Mouse (Mus musculus) myocyte (in vitro differentiated cells): ENCODE data around the gene Hbb-bh1. TPM values are rescaled to one million over a fixed set of nuclear protein-coding genes. Genes with fewer than 3 reads are reported as not detected.

Experiments used
- H3K27me3 ChIP-seq: one replicate; pipeline ENCODE4 v1.6.1; 2011; ENCODE audit not compliant: control insufficient read depth, insufficient read depth, insufficient read length
- H3K36me3 ChIP-seq: one replicate; pipeline ENCODE4 v1.6.1; 2011; ENCODE audit not compliant: control insufficient read depth, insufficient read depth
- H3K4me2 ChIP-seq: one replicate; pipeline ENCODE4 v1.6.1; 2011; ENCODE audit warnings: low read depth, control low read depth
- H3K4me3 ChIP-seq: one replicate; pipeline ENCODE4 v1.5.1; 2011; ENCODE audit warnings: mild to moderate bottlenecking, control low read depth, moderate library complexity
- H3K79me2 ChIP-seq: one replicate; pipeline ENCODE4 v1.6.1; 2011; ENCODE audit not compliant: control insufficient read depth, insufficient read depth
- H3ac ChIP-seq: one replicate; pipeline ENCODE4 v1.6.1; 2011; ENCODE audit not compliant: control insufficient read depth, insufficient read length
- CEBPB ChIP-seq: IDR thresholded peaks from 2 replicates; pipeline ENCODE4 v1.6.1; 2011; ENCODE audit warnings: mild to moderate bottlenecking, moderate library complexity; ENCODE audit not compliant: poor library complexity, insufficient read depth, severe bottlenecking
- E2F4 ChIP-seq: IDR thresholded peaks from one replicate; pipeline ENCODE4 v1.6.1; 2011; ENCODE audit warnings: mild to moderate bottlenecking, control low read depth, moderate library complexity; ENCODE audit not compliant: insufficient read depth
- MAX ChIP-seq: IDR thresholded peaks from one replicate; pipeline ENCODE4 v1.6.1; 2011; ENCODE audit warnings: low read depth, mild to moderate bottlenecking, control low read depth
- MYOD1 ChIP-seq, 3 experiments: IDR thresholded peaks; one replicate each; pipeline ENCODE4 v1.6.1; 2011; ENCODE audit warnings: control low read depth in 2 of 3, low read depth in 2 of 3, mild to moderate bottlenecking in 2 of 3, moderate library complexity in 1 of 3; ENCODE audit not compliant: insufficient read length in 2 of 3, control insufficient read depth in 1 of 3
- MYOG ChIP-seq, 3 experiments: IDR thresholded peaks; one replicate each; pipeline ENCODE4 v1.6.1; 2011; ENCODE audit warnings: control low read depth in 2 of 3, low read depth in 2 of 3, mild to moderate bottlenecking in 2 of 3; ENCODE audit not compliant: insufficient read length in 2 of 3, control insufficient read depth in 1 of 3, insufficient read depth in 1 of 3
- POLR2A ChIP-seq: IDR thresholded peaks from one replicate; pipeline ENCODE4 v1.6.1; 2011; ENCODE audit warnings: low read depth, mild to moderate bottlenecking, control low read depth, moderate library complexity; ENCODE audit not compliant: insufficient read length
- POLR2AphosphoS2 ChIP-seq: IDR thresholded peaks from one replicate; pipeline ENCODE4 v1.6.1; 2011; ENCODE audit warnings: low read depth, control low read depth; ENCODE audit not compliant: insufficient read length
- REST ChIP-seq: IDR thresholded peaks from one replicate; pipeline ENCODE4 v1.6.1; 2011; ENCODE audit warnings: mild to moderate bottlenecking, control low read depth, moderate library complexity; ENCODE audit not compliant: insufficient read depth, insufficient read length
- SRF ChIP-seq: IDR thresholded peaks from one replicate; pipeline ENCODE4 v1.6.1; 2011; ENCODE audit warnings: low read depth; ENCODE audit not compliant: control insufficient read depth, insufficient read length
- TCF12 ChIP-seq: IDR thresholded peaks from one replicate; pipeline ENCODE4 v1.6.1; 2011; ENCODE audit warnings: mild to moderate bottlenecking, control low read depth; ENCODE audit not compliant: poor library complexity, insufficient read depth, severe bottlenecking
- TCF3 ChIP-seq: IDR thresholded peaks from one replicate; pipeline ENCODE4 v1.6.1; 2011; ENCODE audit warnings: low read depth, control low read depth; ENCODE audit not compliant: insufficient read length
- USF1 ChIP-seq: IDR thresholded peaks from one replicate; pipeline ENCODE4 v1.6.1; 2011; ENCODE audit warnings: low read depth, mild to moderate bottlenecking, control low read depth, moderate library complexity
- polyA plus RNA-seq: library from polyadenylated mRNA; unstranded; fragments of >200 nt; fragmentation: generic; extraction: Trizol; gene quantifications from one replicate; pipeline ENCODE4 v1.2.1, GENCODE M21; 2012; ENCODE audit warnings: missing spikeins

Hbb-bh1 gene
- polyA plus RNA-seq, 1 experiment, result not detected

GRCm38 (mm10) chr7:103812174-103812573 lies 30.8 kb downstream of the Hbb-bh1 start:
- Histone ChIP-seq H3K4me3 (no peak overlapping the region), H3ac (no peak overlapping the region), H3K4me2 (no peak overlapping the region), H3K36me3 (no peaks in the 10 kb centered on the region), H3K27me3 (no peaks in the 10 kb centered on the region), H3K79me2 (no peaks in the 10 kb centered on the region)
- TF ChIP-seq MAX, result no peak
- TF ChIP-seq TCF12, result no peak
- no peak for TF ChIP-seq TCF3

- Histone ChIP-seq H3K4me3 (no peak overlapping the region), H3K27me3 (no peaks in the 10 kb centered on the region), H3ac (no peak overlapping the region), H3K79me2 (no peaks in the 10 kb centered on the region), H3K36me3 (no peaks in the 10 kb centered on the region), H3K4me2 (no peak overlapping the region)
- TF ChIP-seq MYOG (IDR thresholded peaks at IDR 0.05; ENCODE audit: control insufficient read depth in 1 of 3, insufficient read depth in 1 of 3, insufficient read length in 2 of 3, low read depth in 2 of 3) (no peak), POLR2AphosphoS2 (no peak), CEBPB (no peak), E2F4 (no peak), MYOD1 (IDR thresholded peaks at IDR 0.05; ENCODE audit: control insufficient read depth in 1 of 3, insufficient read length in 2 of 3, low read depth in 2 of 3) (no peak), REST (no peak), TCF3 (no peak), SRF (no peak), TCF12 (no peak), POLR2A (no peak), MAX (no peak), USF1 (no peak)
These were observed 31.6 kb downstream of the Hbb-bh1 start for GRCm38 (mm10) chr7:103811223-103811845.

GRCm38 (mm10) chr7:103810746-103811145 lies 32.2 kb downstream of the Hbb-bh1 start:
- no peak overlapping the region for H3ac ChIP-seq
- no peak overlapping the region for H3K4me3 ChIP-seq
- H3K79me2 ChIP-seq, result no peaks in the 10 kb centered on the region
- no peak overlapping the region for H3K4me2 ChIP-seq
- H3K27me3 ChIP-seq, result no peaks in the 10 kb centered on the region
- no peaks in the 10 kb centered on the region for H3K36me3 ChIP-seq
- TF ChIP-seq POLR2AphosphoS2, result no peak
- TF ChIP-seq POLR2A, result no peak
- TF ChIP-seq CEBPB, result no peak
- no peak for TF ChIP-seq REST
- TF ChIP-seq USF1, result no peak
- no peak for TF ChIP-seq MYOD1 (IDR thresholded peaks at IDR 0.05; ENCODE audit: control insufficient read depth in 1 of 3, insufficient read length in 2 of 3, low read depth in 2 of 3)
- TF ChIP-seq SRF, result no peak
- no peak for TF ChIP-seq TCF12
- TF ChIP-seq TCF3, result no peak
- no peak for TF ChIP-seq E2F4
- no peak for TF ChIP-seq MYOG (IDR thresholded peaks at IDR 0.05; ENCODE audit: control insufficient read depth in 1 of 3, insufficient read depth in 1 of 3, insufficient read length in 2 of 3, low read depth in 2 of 3)
- no peak for TF ChIP-seq MAX

- Histone ChIP-seq H3K36me3 (no peaks in the 10 kb centered on the region), H3K79me2 (no peaks in the 10 kb centered on the region), H3ac (no peak overlapping the region), H3K4me2 (no peak overlapping the region), H3K4me3 (no peak overlapping the region), H3K27me3 (no peaks in the 10 kb centered on the region)
- no peak for TF ChIP-seq TCF12
- TF ChIP-seq REST, result no peak
- TF ChIP-seq MYOG (IDR thresholded peaks at IDR 0.05; ENCODE audit: control insufficient read depth in 1 of 3, insufficient read depth in 1 of 3, insufficient read length in 2 of 3, low read depth in 2 of 3), result no peak
- no peak for TF ChIP-seq TCF3
- TF ChIP-seq MAX, result no peak
- TF ChIP-seq E2F4, result no peak
- TF ChIP-seq MYOD1 (IDR thresholded peaks at IDR 0.05; ENCODE audit: control insufficient read depth in 1 of 3, insufficient read length in 2 of 3, low read depth in 2 of 3), result no peak
- no peak for TF ChIP-seq USF1
- no peak for TF ChIP-seq SRF
- no peak for TF ChIP-seq POLR2A
These were observed 32.7 kb downstream of the Hbb-bh1 start for GRCm38 (mm10) chr7:103810296-103810695.

- Histone ChIP-seq H3K4me2 (no peak overlapping the region), H3K36me3 (no peaks in the 10 kb centered on the region), H3K4me3 (no peak overlapping the region), H3K79me2 (no peaks in the 10 kb centered on the region), H3ac (no peak overlapping the region), H3K27me3 (no peaks in the 10 kb centered on the region)
- TF ChIP-seq REST (no peak), USF1 (no peak)
These were observed 33.2 kb downstream of the Hbb-bh1 start for GRCm38 (mm10) chr7:103809801-103810155.
